Mouse (Mus musculus) hindbrain, embryonic 13.5 days (tissue): Measurements from ENCODE around the gene Pltp. TPM values are rescaled to one million over a fixed set of nuclear protein-coding genes. Genes with fewer than 3 reads are reported as not detected.

ENCODE experiments used
- ATAC-seq: fragments of 200-750 bp; cut with Nextera tagmentation; 2 replicates; pipeline ENCODE4 v1.8.0; 2017; ENCODE audit warnings: moderate TSS enrichment; ENCODE audit not compliant: low FRiP score
- H3K27ac ChIP-seq: fragments of 300-500 bp; sonication (generic); 2 replicates; pipeline ENCODE4 v1.5.1; 2015; ENCODE audit warnings: inconsistent platforms, mild to moderate bottlenecking, moderate library complexity
- H3K27me3 ChIP-seq: fragments of 300-500 bp; sonication (generic); 2 replicates; pipeline ENCODE4 v1.6.1; 2015; ENCODE audit warnings: mild to moderate bottlenecking, inconsistent platforms
- H3K36me3 ChIP-seq: fragments of 300-500 bp; sonication (generic); 2 replicates; pipeline ENCODE4 v1.6.1; 2015; ENCODE audit warnings: mild to moderate bottlenecking, inconsistent platforms
- H3K4me1 ChIP-seq: fragments of 300-500 bp; sonication (generic); replicated peaks from 2 replicates; pipeline ENCODE4 v1.6.1; 2015; ENCODE audit warnings: inconsistent platforms
- H3K4me2 ChIP-seq: fragments of 300-500 bp; sonication (generic); 2 replicates; pipeline ENCODE4 v1.6.1; 2015; ENCODE audit warnings: inconsistent platforms, mild to moderate bottlenecking, moderate library complexity
- H3K4me3 ChIP-seq: fragments of 300-500 bp; sonication (generic); 2 replicates; pipeline ENCODE4 v1.5.1; 2015; ENCODE audit warnings: mild to moderate bottlenecking, inconsistent platforms
- H3K9ac ChIP-seq: fragments of 300-500 bp; sonication (generic); 2 replicates; pipeline ENCODE4 v1.6.1; 2015; ENCODE audit warnings: mild to moderate bottlenecking, inconsistent platforms
- H3K9me3 ChIP-seq: fragments of 300-500 bp; sonication (generic); 2 replicates; pipeline ENCODE4 v1.6.1; 2016; ENCODE audit warnings: inconsistent platforms
- WGBS: fragments of 180-500 bp; shearing (Covaris S2); methylation state at CpG from one replicate; pipeline ENCODE4 v1.1.7; 2015; 5-methylcytosine and 5-hydroxymethylcytosine counted together
- polyA plus RNA-seq: library from polyadenylated mRNA; unstranded; fragments of >200 nt; fragmentation: Nextera tagmentation; extraction: Ambion mirVana; gene quantifications from 2 replicates; pipeline ENCODE4 v1.2.1, GENCODE M21; 2015

Gene Pltp
- polyA plus RNA-seq, 1 experiment from 2014 or later = 127 TPM

- H3K27me3 ChIP-seq = no peaks in the 10 kb centered on the region
- no peak overlapping the region for H3K4me3 ChIP-seq
- H3K27ac ChIP-seq = no peak overlapping the region
- no peak for ATAC-seq
- no peaks in the 10 kb centered on the region for H3K4me1 ChIP-seq
- no peak overlapping the region for H3K4me2 ChIP-seq
- no peak overlapping the region for H3K9ac ChIP-seq
- peaks cover 79% of the 10 kb centered on the region for H3K36me3 ChIP-seq
- 93% methylated on average over 2 of the region's 2 CpGs for WGBS
- no peaks in the 10 kb centered on the region for H3K9me3 ChIP-seq
Observed at GRCm38 (mm10) chr2:164793772-164794171, 63.7 kb downstream of the Pltp start.

DNA sequence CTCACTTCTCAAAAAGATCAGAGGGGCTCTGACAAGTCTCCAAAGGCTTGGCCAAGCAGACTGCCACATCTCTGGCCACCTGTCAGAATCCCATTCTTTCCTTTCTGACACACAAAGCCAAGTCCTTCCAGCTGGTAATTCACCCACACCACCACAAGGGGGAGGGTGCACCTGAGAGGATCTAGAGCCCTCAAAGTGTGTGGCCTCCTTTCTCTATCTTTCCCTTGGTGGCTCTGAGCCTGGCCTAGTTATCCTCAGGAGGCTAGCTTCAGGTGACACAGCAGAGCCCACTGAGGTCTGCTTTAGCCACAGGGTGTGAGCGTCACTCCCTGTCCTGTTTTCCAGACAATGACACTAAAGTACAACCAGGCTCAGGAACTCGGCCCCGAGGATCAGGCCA, 64.3 kb downstream of the Pltp start:
- 86% methylated on average over 3 of the region's 3 CpGs for WGBS
- H3K4me3 ChIP-seq = no peak overlapping the region
- no peak overlapping the region for H3K9ac ChIP-seq
- H3K36me3 ChIP-seq = peaks cover 75% of the 10 kb centered on the region
- no peaks in the 10 kb centered on the region for H3K9me3 ChIP-seq
- H3K4me2 ChIP-seq = no peak overlapping the region
- H3K27me3 ChIP-seq = no peaks in the 10 kb centered on the region
- H3K27ac ChIP-seq = no peak overlapping the region
- peaks cover 4% of the 10 kb centered on the region; the same call in 1 of the 2 replicates for H3K4me1 ChIP-seq
- no peak for ATAC-seq

GRCm38 (mm10) chr2:164792400-164793190, 64.9 kb downstream of the Pltp start:
- no peak overlapping the region; the same call in 1 of the 2 replicates for H3K9ac ChIP-seq
- no peak overlapping the region for H3K4me3 ChIP-seq
- WGBS = 94% methylated on average over 12 of the region's 12 CpGs
- H3K27me3 ChIP-seq = no peaks in the 10 kb centered on the region
- no peak overlapping the region for H3K4me2 ChIP-seq
- no peak for ATAC-seq
- no peaks in the 10 kb centered on the region for H3K9me3 ChIP-seq
- H3K36me3 ChIP-seq = peaks cover 68% of the 10 kb centered on the region
- H3K4me1 ChIP-seq = peaks cover 8% of the 10 kb centered on the region; the same call in 1 of the 2 replicates
- H3K27ac ChIP-seq = no peak overlapping the region

GRCm38 (mm10) chr2:164791841-164792261, 65.7 kb downstream of the Pltp start:
- ATAC-seq = no peak
- WGBS = 88% methylated on average over 18 of the region's 18 CpGs
- Histone ChIP-seq H3K4me3 (no peak overlapping the region), H3K4me2 (no peak overlapping the region), H3K36me3 (peaks cover 63% of the 10 kb centered on the region), H3K9ac (no peak overlapping the region), H3K9me3 (no peaks in the 10 kb centered on the region), H3K27me3 (no peaks in the 10 kb centered on the region), H3K4me1 (peaks cover 13% of the 10 kb centered on the region), H3K27ac (peak overlapping the region; percentile 30; the same call in 1 of the 2 replicates)

DNA sequence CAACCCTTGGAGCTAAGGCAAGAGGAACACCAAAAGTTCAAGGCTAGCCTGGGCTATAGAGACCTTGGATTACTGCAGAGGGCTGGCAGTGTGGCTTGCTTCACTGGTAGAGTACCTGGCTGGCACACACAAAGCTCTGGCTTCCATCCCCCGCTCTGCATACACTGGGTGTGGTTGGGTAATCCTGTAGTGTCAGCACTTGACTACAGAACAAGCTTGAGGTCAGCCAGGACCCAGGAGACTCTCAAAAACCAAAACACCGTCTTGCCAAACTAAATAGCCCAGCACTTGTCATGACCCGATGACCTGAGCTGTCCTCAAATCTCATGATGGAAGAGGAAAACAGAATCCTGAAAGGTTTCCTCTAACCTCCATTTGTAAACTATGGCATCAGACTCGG, 67.1 kb downstream of the Pltp start:
- ATAC-seq = no peak
- WGBS = 84% methylated on average over 4 of the region's 4 CpGs

More for the DNA sequence above, 67.1 kb downstream of the Pltp start:
- Histone ChIP-seq H3K4me2 (no peak overlapping the region), H3K4me1 (peaks cover 24% of the 10 kb centered on the region), H3K9ac (no peak overlapping the region), H3K4me3 (no peak overlapping the region), H3K36me3 (peaks cover 49% of the 10 kb centered on the region), H3K27ac (no peak overlapping the region), H3K27me3 (no peaks in the 10 kb centered on the region), H3K9me3 (no peaks in the 10 kb centered on the region)

Other genes with a start within 250 kb of the Pltp start
- gene Wfdc6b, start 244.2 kb downstream of the Pltp start, polyA plus RNA-seq = not detected in 2 replicates
- not detected in 2 replicates for gene Wfdc8, start 244.1 kb downstream of the Pltp start, polyA plus RNA-seq
- gene Wfdc16, start 218.9 kb downstream of the Pltp start, polyA plus RNA-seq = not detected in 2 replicates
- gene Wfdc10, start 201.7 kb downstream of the Pltp start, polyA plus RNA-seq = not detected in 2 replicates
- gene Wfdc9, start 201.1 kb downstream of the Pltp start, polyA plus RNA-seq = not detected in 2 replicates
- not detected in 2 replicates for gene Wfdc11, start 183.6 kb downstream of the Pltp start, polyA plus RNA-seq
- gene Wfdc13, start 172.6 kb downstream of the Pltp start, polyA plus RNA-seq = not detected in 2 replicates
- not detected in 2 replicates for gene Spint4, start 159.2 kb downstream of the Pltp start, polyA plus RNA-seq
- not detected in 2 replicates for gene Spint5, start 142.4 kb downstream of the Pltp start, polyA plus RNA-seq
- gene Wfdc3, start 111.8 kb downstream of the Pltp start, polyA plus RNA-seq = 0.95 and 1.2 TPM in 2 replicates
- 65.0 and 72.3 TPM in 2 replicates for gene Dnttip1, start 111.7 kb downstream of the Pltp start, polyA plus RNA-seq
- gene Ube2c, start 87.8 kb downstream of the Pltp start, polyA plus RNA-seq = 97.2 and 108 TPM in 2 replicates
- 1.3 and 3.9 TPM in 2 replicates for gene Tnnc2, start 77.7 kb downstream of the Pltp start, polyA plus RNA-seq
- gene Snx21, start 71.9 kb downstream of the Pltp start, polyA plus RNA-seq = 21.0 and 22.4 TPM in 2 replicates
- 19.4 and 19.8 TPM in 2 replicates for gene Acot8, start 52.8 kb downstream of the Pltp start, polyA plus RNA-seq
- 13.7 and 14.6 TPM in 2 replicates for gene Zswim3, start 52.6 kb downstream of the Pltp start, polyA plus RNA-seq
- gene Zswim1, start 35.0 kb downstream of the Pltp start, polyA plus RNA-seq = 23.9 and 24.3 TPM in 2 replicates
- gene Spata25, start 29.2 kb downstream of the Pltp start, polyA plus RNA-seq = not detected in 2 replicates
- 101 and 109 TPM in 2 replicates for gene Ctsa, start 24.8 kb downstream of the Pltp start, polyA plus RNA-seq
- gene Neurl2, start 24.3 kb downstream of the Pltp start, polyA plus RNA-seq = 5.4 and 5.9 TPM in 2 replicates
- 87.8 and 95.3 TPM in 2 replicates for gene Pcif1, start 21.6 kb upstream of the Pltp start, polyA plus RNA-seq
- gene Zfp335, start 54.0 kb upstream of the Pltp start, polyA plus RNA-seq = 13.1 and 13.9 TPM in 2 replicates
- 23.8 and 25.2 TPM in 2 replicates for gene Mmp9, start 83.1 kb upstream of the Pltp start, polyA plus RNA-seq
- gene Slc12a5, start 103.1 kb upstream of the Pltp start, polyA plus RNA-seq = 21.4 and 22.1 TPM in 2 replicates
- gene Ncoa5, start 177.2 kb upstream of the Pltp start, polyA plus RNA-seq = 119 and 128 TPM in 2 replicates
- gene Cd40, start 197.9 kb upstream of the Pltp start, polyA plus RNA-seq = 8.1 and 8.6 TPM in 2 replicates
- not detected in 2 replicates for gene 1700025C18Rik, start 233.0 kb upstream of the Pltp start, polyA plus RNA-seq